Mouse (Mus musculus) lung, adult 2 months (tissue): ENCODE results near the gene Krt6b.

Experiments used
- CTCF ChIP-seq: fragments of 200-500 bp; IDR thresholded peaks from 2 replicates; pipeline ENCODE4 v1.5.1; 2011; ENCODE audit warnings: mild to moderate bottlenecking, low read length, control low read depth; ENCODE audit not compliant: insufficient read depth
- POLR2A ChIP-seq: fragments of 200-500 bp; IDR thresholded peaks from 2 replicates; pipeline ENCODE4 v1.6.1; 2011; ENCODE audit warnings: low read depth, mild to moderate bottlenecking, control low read depth, low read length, borderline replicate concordance; ENCODE audit errors: extremely low read depth

DNA sequence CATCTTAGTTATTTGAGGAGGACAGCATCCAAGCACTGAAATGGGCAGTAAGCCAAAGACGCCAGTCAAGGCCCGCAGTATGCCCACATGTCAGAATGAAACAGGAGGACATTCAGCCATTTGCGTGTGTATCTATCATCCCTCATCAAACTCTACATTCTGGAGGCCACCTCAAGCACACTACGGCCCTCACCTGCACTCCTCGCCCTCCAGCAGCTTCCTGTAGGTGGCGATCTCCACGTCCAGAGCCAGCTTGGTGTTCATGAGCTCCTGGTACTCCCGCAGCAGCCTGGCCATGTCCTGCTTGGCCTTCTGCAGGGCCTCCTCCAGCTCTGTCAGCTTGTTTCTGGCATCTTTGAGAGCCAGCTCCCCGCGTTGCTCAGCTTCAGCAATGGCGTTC lies 28.6 kb upstream of the Krt6b start:
- TF ChIP-seq CTCF (no peak), POLR2A (no peak)
